Mouse (Mus musculus) gastrocnemius, postnatal 36 days (tissue): ENCODE data around the gene Rai2. TPM values are rescaled to one million over a fixed set of nuclear protein-coding genes. Genes with fewer than 3 reads are reported as not detected.
"Not testable (repeated sequence)": the region's sequence is repeated elsewhere in the genome, so short reads cannot be mapped to it uniquely, and the experiment has no call there.

Source experiments
- DNase-seq, 2 experiments: peaks; one replicate each; pipeline ENCODE4 v3.0.0; 2022
- intact Hi-C: fragments of 180-260 bp; cut with DNase I; formaldehyde crosslinking; loops from one replicate; pipeline ENCODE4 v1.15.1; 2025
- total RNA-seq, 2 experiments: library from RNA; stranded (reverse); gene quantifications; 2 replicates each; pipeline ENCODE4 v1.2.3; 2021

The Rai2 gene
- total RNA-seq, 2 experiments from 2014 or later = 18.6 to 25.5 TPM

GRCm38 (mm10) chrX:161780321-161781034 is 63.6 kb downstream of the Rai2 start:
- intact Hi-C loops = loop anchor here (5.0 kb wide), 1 partner anchor 63 kb away; the partner anchor contains the start of gene Rai2
- DNase-seq = no peak

GRCm38 (mm10) chrX:161790182-161790581 is 73.3 kb downstream of the Rai2 start:
- intact Hi-C loops = loop anchor here (5.0 kb wide), 1 partner anchor 37 kb away; no protein-coding TSS in a partner anchor
- no peak for DNase-seq

GRCm38 (mm10) chrX:161826186-161826585 is 109.3 kb downstream of the Rai2 start:
- intact Hi-C loops = loop anchor here (2.0 to 5.0 kb wide), 2 partner anchors 34 to 427 kb away; no protein-coding TSS in a partner anchor
- not testable (repeated sequence) for DNase-seq
